Mouse (Mus musculus): ENCODE results near the gene Gm11232. TPM values are rescaled to one million over a fixed set of nuclear protein-coding genes. Genes with fewer than 3 reads are reported as not detected.

The Gm11232 gene
- polyA plus RNA-seq (2016; fragmentation: Nextera tagmentation; extraction: Ambion mirVana), result 0.19 TPM in 1 of 2 replicates, not detected in the other

- H3K36me3 ChIP-seq, result no peaks in the 10 kb centered on the region
- H3K9me3 ChIP-seq, result no peaks in the 10 kb centered on the region
- DNase-seq (ENCODE audit: low spot score), result no peak
- no peaks in the 10 kb centered on the region for H3K4me1 ChIP-seq (replicated peaks)
- no peak within 1 kb of the TSS for H3K27ac ChIP-seq
- H3K4me3 ChIP-seq, result no peak within 1 kb of the TSS
- 0 out of 2 replicates have a peak, but pooled peaks cover 6% of the 10 kb centered on the region for H3K27me3 ChIP-seq (ENCODE audit: insufficient read depth, poor library complexity, severe bottlenecking)
- 78% methylated on average over 2 of the region's 2 CpGs for WGBS
These were observed at the start of gene Gm11232 for GRCm38 (mm10) chr4:71757865-71758264. Gene Gm11232 (minus strand): TSS chr4:71757965.

- Histone ChIP-seq H3K36me3 (no peaks in the 10 kb centered on the region), H3K4me3 (no peak overlapping the region), H3K27me3 (ENCODE audit: insufficient read depth, poor library complexity, severe bottlenecking) (no peaks in the 10 kb centered on the region), H3K4me1 (replicated peaks) (no peaks in the 10 kb centered on the region), H3K9me3 (no peaks in the 10 kb centered on the region), H3K27ac (no peak overlapping the region)
- DNase-seq (ENCODE audit: low spot score), result no peak
- WGBS, result 74% methylated on average over 2 of the region's 2 CpGs
These were observed 48.3 kb upstream of the Gm11232 start for GRCm38 (mm10) chr4:71805977-71806534.

GRCm38 (mm10) chr4:71765529-71765928 is 7.8 kb upstream of the Gm11232 start:
- peak overlapping the region; percentile 60; the same call in 1 of the 2 replicates for H3K27ac ChIP-seq
- no peak overlapping the region for H3K4me3 ChIP-seq
- no peaks in the 10 kb centered on the region for H3K9me3 ChIP-seq
- H3K36me3 ChIP-seq, result no peaks in the 10 kb centered on the region
- H3K4me1 ChIP-seq (replicated peaks), result peaks cover 16% of the 10 kb centered on the region
- DNase-seq (ENCODE audit: low spot score), result no peak
- WGBS, result 80% methylated on average over 1 of the region's 1 CpGs
- peaks cover 16% of the 10 kb centered on the region for H3K27me3 ChIP-seq (ENCODE audit: insufficient read depth, poor library complexity, severe bottlenecking)

- no peaks in the 10 kb centered on the region for H3K9me3 ChIP-seq
- peaks cover 16% of the 10 kb centered on the region for H3K4me1 ChIP-seq (replicated peaks)
- WGBS, result 26% methylated on average over 3 of the region's 3 CpGs
- no peak overlapping the region for H3K4me3 ChIP-seq
- peak overlapping the region; percentile 60 for H3K27ac ChIP-seq
- peak; percentile 77 for DNase-seq (ENCODE audit: low spot score)
- H3K36me3 ChIP-seq, result no peaks in the 10 kb centered on the region
- peaks cover 16% of the 10 kb centered on the region for H3K27me3 ChIP-seq (ENCODE audit: insufficient read depth, poor library complexity, severe bottlenecking)
These were observed 7.3 kb upstream of the Gm11232 start for GRCm38 (mm10) chr4:71765071-71765470.

DNA sequence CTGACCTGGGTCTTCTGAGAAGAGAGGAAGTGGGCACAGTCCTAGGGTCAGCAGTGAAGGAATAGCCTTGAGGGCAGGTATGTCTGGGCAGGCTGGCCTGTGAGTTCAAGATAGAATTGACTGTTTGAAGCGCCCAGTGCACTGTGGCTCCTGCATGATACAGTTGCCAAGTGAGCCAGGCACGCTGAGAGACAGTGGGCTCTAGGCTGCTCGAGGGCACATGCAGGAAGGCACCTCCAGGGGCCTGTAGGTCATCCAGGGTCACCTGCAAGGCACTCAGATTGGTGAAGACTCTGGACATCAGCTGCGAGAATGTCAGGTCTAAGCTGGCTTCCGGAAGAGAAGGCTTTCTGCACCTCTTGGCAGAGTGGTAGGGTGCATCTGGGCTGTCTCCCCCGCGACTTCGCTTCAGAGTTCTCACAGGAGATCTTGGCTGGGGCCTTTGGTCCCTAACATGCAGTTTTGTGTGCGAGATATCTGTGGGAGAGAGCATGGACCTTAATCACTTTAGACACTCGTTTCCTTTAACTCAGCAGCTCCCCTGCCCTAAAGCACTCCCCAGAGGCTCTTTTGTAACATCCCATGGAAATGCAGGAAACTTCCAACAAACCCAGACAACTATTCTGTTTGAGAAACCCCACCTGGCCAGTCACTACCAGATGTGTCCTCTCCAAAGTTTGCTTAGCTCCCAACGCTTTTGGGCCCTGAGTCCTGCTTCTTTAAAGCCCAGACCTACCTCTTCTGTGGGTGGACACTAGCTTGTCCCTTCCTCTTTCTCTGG is 1.1 kb downstream of the Gm11232 start:
- Histone ChIP-seq H3K4me3 (no peak overlapping the region), H3K4me1 (replicated peaks) (no peaks in the 10 kb centered on the region), H3K27me3 (ENCODE audit: insufficient read depth, poor library complexity, severe bottlenecking) (0 out of 2 replicates have a peak, but pooled peaks cover 6% of the 10 kb centered on the region), H3K27ac (0 out of 2 replicates have a peak overlapping the region, but pooled peaks have one; percentile 19), H3K9me3 (no peaks in the 10 kb centered on the region), H3K36me3 (no peaks in the 10 kb centered on the region)
- 82% methylated on average over 11 of the region's 11 CpGs for WGBS
- no peak for DNase-seq (ENCODE audit: low spot score)

DNA sequence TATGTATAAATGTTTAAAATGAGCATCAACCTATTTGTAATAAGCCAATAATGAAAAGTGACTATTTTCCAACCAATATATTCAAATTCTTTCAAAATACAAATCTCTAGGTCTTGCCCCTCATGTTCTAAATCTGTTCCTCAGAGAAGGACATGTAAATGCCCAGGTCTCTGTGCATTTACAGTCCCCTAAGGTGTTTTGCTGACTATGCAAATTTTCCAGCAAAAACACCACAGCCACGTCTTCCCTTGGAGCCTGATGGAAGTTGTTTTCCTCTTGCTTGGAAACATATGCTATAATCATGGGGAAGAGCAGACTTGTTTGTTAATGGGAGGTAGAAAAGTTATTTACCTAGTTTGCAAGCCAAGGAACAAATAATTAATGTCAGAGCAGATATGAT is 12.0 kb downstream of the Gm11232 start:
- no peak for DNase-seq (ENCODE audit: low spot score)
- H3K27ac ChIP-seq, result no peak overlapping the region
- no peaks in the 10 kb centered on the region for H3K36me3 ChIP-seq
- WGBS, result 67% methylated on average over 1 of the region's 1 CpGs
- no peak overlapping the region for H3K4me3 ChIP-seq
- no peaks in the 10 kb centered on the region for H3K27me3 ChIP-seq (ENCODE audit: insufficient read depth, poor library complexity, severe bottlenecking)
- H3K9me3 ChIP-seq, result 0 out of 2 replicates have a peak, but pooled peaks cover 2% of the 10 kb centered on the region
- no peaks in the 10 kb centered on the region for H3K4me1 ChIP-seq (replicated peaks)

- 0 out of 2 replicates have a peak, but pooled peaks cover 2% of the 10 kb centered on the region for H3K9me3 ChIP-seq
These were observed 21.2 kb downstream of the Gm11232 start for GRCm38 (mm10) chr4:71736529-71736928.

DNA sequence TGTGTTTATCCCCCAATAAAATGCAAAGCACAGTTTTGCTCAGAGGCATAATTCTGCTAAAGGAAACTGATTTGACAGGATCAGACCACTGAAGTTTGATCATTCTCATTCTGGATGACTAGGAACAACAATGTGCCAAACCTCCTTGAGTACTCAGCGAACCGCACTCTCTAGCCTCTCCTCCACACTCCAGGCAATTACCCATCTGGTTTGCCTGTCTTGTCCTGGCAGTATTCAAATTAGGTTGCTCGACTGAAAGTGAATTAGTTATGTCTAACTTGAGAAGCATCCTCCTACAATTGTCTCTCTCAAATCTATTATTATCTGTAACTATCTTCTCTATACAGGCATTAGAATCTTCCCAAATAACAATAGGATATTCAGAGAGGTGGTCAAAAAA is 22.5 kb downstream of the Gm11232 start:
- Histone ChIP-seq H3K4me1 (replicated peaks) (no peaks in the 10 kb centered on the region), H3K27me3 (ENCODE audit: insufficient read depth, poor library complexity, severe bottlenecking) (no peaks in the 10 kb centered on the region), H3K4me3 (no peak overlapping the region), H3K36me3 (no peaks in the 10 kb centered on the region), H3K27ac (no peak overlapping the region), H3K9me3 (no peaks in the 10 kb centered on the region)
- WGBS, result 84% methylated on average over 3 of the region's 3 CpGs
- no peak for DNase-seq (ENCODE audit: low spot score)

More at GRCm38 (mm10) chr4:71736529-71736928, 21.2 kb downstream of the Gm11232 start:
- Histone ChIP-seq H3K27ac (no peak overlapping the region), H3K4me3 (no peak overlapping the region), H3K36me3 (no peaks in the 10 kb centered on the region), H3K27me3 (ENCODE audit: insufficient read depth, poor library complexity, severe bottlenecking) (no peaks in the 10 kb centered on the region), H3K4me1 (replicated peaks) (no peaks in the 10 kb centered on the region)
- DNase-seq (ENCODE audit: low spot score), result no peak

DNA sequence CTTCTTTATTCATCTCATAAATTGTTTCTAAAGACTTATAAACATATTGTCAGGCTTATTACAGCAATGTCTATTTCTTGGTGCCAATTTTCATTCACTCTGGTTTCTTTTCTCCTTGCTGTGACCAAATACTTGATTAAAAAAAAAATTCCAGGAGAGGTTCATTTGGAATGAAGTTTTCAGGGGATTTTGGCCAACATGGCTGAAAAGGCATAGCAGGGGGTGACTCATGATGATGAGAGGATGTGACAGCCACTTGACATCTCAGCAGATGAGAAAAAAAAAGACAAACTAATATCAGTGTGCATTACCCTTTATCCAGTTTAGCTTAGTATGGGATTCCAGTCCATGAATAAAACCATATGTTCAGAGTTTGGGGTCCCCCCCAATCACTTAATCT is 28.4 kb downstream of the Gm11232 start:
- H3K4me3 ChIP-seq, result no peak overlapping the region
- H3K27ac ChIP-seq, result no peak overlapping the region
- no peaks in the 10 kb centered on the region for H3K9me3 ChIP-seq
- DNase-seq (ENCODE audit: low spot score), result no peak
- H3K27me3 ChIP-seq (ENCODE audit: insufficient read depth, poor library complexity, severe bottlenecking), result no peaks in the 10 kb centered on the region
- H3K36me3 ChIP-seq, result no peaks in the 10 kb centered on the region
- no peaks in the 10 kb centered on the region for H3K4me1 ChIP-seq (replicated peaks)

GRCm38 (mm10) chr4:71727611-71728010 is 30.2 kb downstream of the Gm11232 start:
- Histone ChIP-seq H3K27me3 (ENCODE audit: insufficient read depth, poor library complexity, severe bottlenecking) (no peaks in the 10 kb centered on the region), H3K36me3 (no peaks in the 10 kb centered on the region), H3K27ac (no peak overlapping the region), H3K9me3 (no peaks in the 10 kb centered on the region), H3K4me1 (replicated peaks) (no peaks in the 10 kb centered on the region), H3K4me3 (no peak overlapping the region)
- DNase-seq (ENCODE audit: low spot score), result no peak
- 60% methylated on average over 2 of the region's 2 CpGs for WGBS

GRCm38 (mm10) chr4:71727056-71727455 is 30.7 kb downstream of the Gm11232 start:
- Histone ChIP-seq H3K4me3 (no peak overlapping the region), H3K9me3 (no peaks in the 10 kb centered on the region), H3K27me3 (ENCODE audit: insufficient read depth, poor library complexity, severe bottlenecking) (no peaks in the 10 kb centered on the region), H3K4me1 (replicated peaks) (no peaks in the 10 kb centered on the region), H3K27ac (no peak overlapping the region), H3K36me3 (no peaks in the 10 kb centered on the region)
- WGBS, result 87% methylated on average over 4 of the region's 4 CpGs
- no peak for DNase-seq (ENCODE audit: low spot score)

DNA sequence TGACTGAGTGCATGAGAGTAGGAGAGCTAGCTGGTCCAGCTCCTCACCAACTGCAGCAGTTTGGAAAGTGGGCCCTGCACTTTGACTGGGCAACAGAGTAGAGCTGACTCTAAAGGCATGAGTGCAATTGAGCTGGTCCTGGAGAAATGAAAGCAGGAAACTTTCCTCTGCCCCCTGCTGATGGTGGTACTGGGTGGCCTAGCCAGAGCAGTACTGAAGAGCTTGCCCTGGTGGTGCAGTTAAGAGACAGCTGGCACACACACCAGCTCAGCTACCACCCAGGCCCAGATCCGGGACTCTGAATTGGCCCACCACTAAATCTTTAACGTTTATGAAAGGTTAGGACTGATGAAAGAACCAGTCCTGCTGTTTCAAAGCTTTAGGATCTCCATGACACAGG is 31.9 kb downstream of the Gm11232 start:
- H3K4me3 ChIP-seq, result no peak overlapping the region
- H3K27ac ChIP-seq, result no peak overlapping the region
- H3K27me3 ChIP-seq (ENCODE audit: insufficient read depth, poor library complexity, severe bottlenecking), result no peaks in the 10 kb centered on the region
- H3K36me3 ChIP-seq, result no peaks in the 10 kb centered on the region
- no peak for DNase-seq (ENCODE audit: low spot score)
- H3K9me3 ChIP-seq, result no peaks in the 10 kb centered on the region
- H3K4me1 ChIP-seq (replicated peaks), result no peaks in the 10 kb centered on the region
- 77% methylated on average over 2 of the region's 2 CpGs for WGBS
